Mouse (Mus musculus) MEL (cell line): ENCODE data around the gene Casz1. TPM values are rescaled to one million over a fixed set of nuclear protein-coding genes. Genes with fewer than 3 reads are reported as not detected.

Experiments used
- DNase-seq: peaks from one replicate; pipeline ENCODE4 v3.0.0; 2011; ENCODE audit warnings: low read depth, low spot score
- H3K27ac ChIP-seq: 2 replicates; pipeline ENCODE4 v1.5.1; 2012; ENCODE audit warnings: low read depth, mild to moderate bottlenecking, control low read depth, low read length, moderate library complexity; ENCODE audit not compliant: control insufficient read depth
- H3K27me3 ChIP-seq, 2 experiments: fragments of 150-350 bp in 1 of 2; sonication (generic) in 1 of 2; 2 replicates each; pipeline ENCODE4 v1.6.1; 2012; ENCODE audit warnings: low read length in 2 of 2, mild to moderate bottlenecking in 2 of 2, improper control_type of control experiment in 1 of 2, moderate library complexity in 1 of 2; ENCODE audit not compliant: insufficient read depth in 2 of 2, control insufficient read depth in 1 of 2
- H3K36me3 ChIP-seq, 2 experiments: 2 replicates each; pipeline ENCODE4 v1.6.1; 2012 to 2014; ENCODE audit warnings: low read length in 2 of 2, improper control_type of control experiment in 1 of 2, inconsistent platforms in 1 of 2, mild to moderate bottlenecking in 1 of 2; ENCODE audit not compliant: insufficient read depth in 2 of 2, control insufficient read depth in 1 of 2
- H3K4me1 ChIP-seq, 2 experiments: fragments of 150-350 bp in 1 of 2; sonication (generic) in 1 of 2; 2 replicates each; pipeline ENCODE4 v1.6.1; 2012; ENCODE audit warnings: low read length in 2 of 2, improper control_type of control experiment in 1 of 2, mild to moderate bottlenecking in 1 of 2; ENCODE audit not compliant: insufficient read depth in 2 of 2, control insufficient read depth in 1 of 2
- H3K4me3 ChIP-seq, 2 experiments: fragments of 150-350 bp in 1 of 2; sonication (generic) in 1 of 2; 2 replicates each; pipeline ENCODE4 v1.5.1; 2012; ENCODE audit warnings: low read depth in 2 of 2, low read length in 2 of 2, mild to moderate bottlenecking in 2 of 2, moderate library complexity in 2 of 2, control low read depth in 1 of 2, improper control_type of control experiment in 1 of 2; ENCODE audit not compliant: control insufficient read depth in 1 of 2, insufficient read depth in 1 of 2
- H3K79me2 ChIP-seq: 2 replicates; pipeline ENCODE4 v1.6.1; 2012; ENCODE audit warnings: mild to moderate bottlenecking, low read length, moderate library complexity; ENCODE audit not compliant: control insufficient read depth, poor library complexity, insufficient read depth
- H3K9ac ChIP-seq: 2 replicates; pipeline ENCODE4 v1.6.1; 2012; ENCODE audit warnings: low read depth, mild to moderate bottlenecking, control low read depth, low read length, moderate library complexity; ENCODE audit not compliant: control insufficient read depth, poor library complexity, severe bottlenecking
- H3K9me3 ChIP-seq: fragments of 150-350 bp; sonication (generic); replicated peaks from 2 replicates; pipeline ENCODE4 v1.6.1; 2012; ENCODE audit warnings: mild to moderate bottlenecking, low read length, improper control_type of control experiment, moderate library complexity; ENCODE audit not compliant: insufficient read depth
- CHD1 ChIP-seq: IDR thresholded peaks from 2 replicates; pipeline ENCODE4 v1.6.1; 2012; ENCODE audit warnings: low read depth, mild to moderate bottlenecking, inconsistent platforms, low read length, improper control_type of control experiment
- CTCF ChIP-seq, 3 experiments: IDR thresholded peaks in 2 of 3; conservative IDR thresholded peaks in 1 of 3; 2 replicates each; pipeline ENCODE4 v1.5.1; 2011 to 2012; ENCODE audit warnings: low read length in 3 of 3, low read depth in 2 of 3, mild to moderate bottlenecking in 2 of 3, improper control_type of control experiment in 1 of 3, inconsistent platforms in 1 of 3, mixed read lengths in 1 of 3, moderate library complexity in 1 of 3; ENCODE audit not compliant: control insufficient read depth in 1 of 3, insufficient read depth in 1 of 3, poor library complexity in 1 of 3, severe bottlenecking in 1 of 3
- ELF1 ChIP-seq: IDR thresholded peaks from 2 replicates; pipeline ENCODE4 v1.6.1; 2014; ENCODE audit warnings: low read depth, mild to moderate bottlenecking, inconsistent platforms, low read length, improper control_type of control experiment, moderate library complexity
- GABPA ChIP-seq: IDR thresholded peaks from 2 replicates; pipeline ENCODE4 v1.6.1; 2012; ENCODE audit warnings: low read depth, mild to moderate bottlenecking, inconsistent platforms, low read length, improper control_type of control experiment, moderate library complexity
- GATA1 ChIP-seq: IDR thresholded peaks from 2 replicates; pipeline ENCODE4 v1.6.1; 2011; ENCODE audit warnings: low read depth, low read length, improper control_type of control experiment
- HCFC1 ChIP-seq: IDR thresholded peaks from 2 replicates; pipeline ENCODE4 v1.6.1; 2012; ENCODE audit warnings: low read depth, mild to moderate bottlenecking, inconsistent platforms, low read length, improper control_type of control experiment, moderate library complexity
- MAFK ChIP-seq: IDR thresholded peaks from 2 replicates; pipeline ENCODE4 v1.6.1; 2011; ENCODE audit warnings: low read depth, mild to moderate bottlenecking, low read length, improper control_type of control experiment, borderline replicate concordance
- MAZ ChIP-seq: IDR thresholded peaks from 2 replicates; pipeline ENCODE4 v1.6.1; 2012; ENCODE audit warnings: low read depth, mild to moderate bottlenecking, inconsistent platforms, low read length, improper control_type of control experiment
- MYB ChIP-seq: IDR thresholded peaks from 2 replicates; pipeline ENCODE4 v1.6.1; 2011; ENCODE audit warnings: mild to moderate bottlenecking, low read depth, low read length, improper control_type of control experiment
- NELFE ChIP-seq: IDR thresholded peaks from 2 replicates; pipeline ENCODE4 v1.6.1; 2011; ENCODE audit warnings: low read depth, low read length, improper control_type of control experiment
- NRF1 ChIP-seq: IDR thresholded peaks from 2 replicates; pipeline ENCODE4 v1.6.1; 2014; ENCODE audit warnings: low read depth, mild to moderate bottlenecking, inconsistent platforms, low read length, improper control_type of control experiment, moderate library complexity; ENCODE audit not compliant: poor library complexity, insufficient read depth, severe bottlenecking
- POLR2A ChIP-seq, 2 experiments: IDR thresholded peaks; 2 replicates each; pipeline ENCODE4 v1.6.1; 2011 to 2012; ENCODE audit warnings: low read length in 2 of 2, mild to moderate bottlenecking in 2 of 2, control low read depth in 1 of 2, improper control_type of control experiment in 1 of 2, low read depth in 1 of 2, moderate library complexity in 1 of 2; ENCODE audit not compliant: control insufficient read depth in 1 of 2, insufficient read depth in 1 of 2, poor library complexity in 1 of 2
- POLR2AphosphoS5 ChIP-seq: IDR thresholded peaks from 2 replicates; pipeline ENCODE4 v1.6.1; 2012; ENCODE audit warnings: low read depth, borderline replicate concordance, mild to moderate bottlenecking, inconsistent platforms, low read length, moderate library complexity, mixed read lengths
- SIN3A ChIP-seq: IDR thresholded peaks from 2 replicates; pipeline ENCODE4 v1.6.1; 2012; ENCODE audit warnings: low read length, improper control_type of control experiment, inconsistent platforms
- SMC3 ChIP-seq: IDR thresholded peaks from 2 replicates; pipeline ENCODE4 v1.6.1; 2011; ENCODE audit warnings: low read depth, low read length, improper control_type of control experiment
- TAL1 ChIP-seq: IDR thresholded peaks from 2 replicates; pipeline ENCODE4 v1.6.1; 2012; ENCODE audit warnings: mild to moderate bottlenecking, inconsistent platforms, low read length, moderate library complexity, mixed read lengths
- TBP ChIP-seq: IDR thresholded peaks from 2 replicates; pipeline ENCODE4 v1.8.0; 2011; ENCODE audit warnings: low read depth, low read length, improper control_type of control experiment
- TCF12 ChIP-seq: IDR thresholded peaks from 2 replicates; pipeline ENCODE4 v1.6.1; 2014; ENCODE audit warnings: low read depth, mild to moderate bottlenecking, inconsistent platforms, low read length, improper control_type of control experiment, moderate library complexity
- USF1 ChIP-seq: IDR thresholded peaks from 2 replicates; pipeline ENCODE4 v1.6.1; 2014; ENCODE audit warnings: low read depth, mild to moderate bottlenecking, inconsistent platforms, low read length, improper control_type of control experiment, moderate library complexity
- ZKSCAN1 ChIP-seq: IDR thresholded peaks from 2 replicates; pipeline ENCODE4 v1.6.1; 2012; ENCODE audit warnings: low read depth, mild to moderate bottlenecking, inconsistent platforms, low read length, improper control_type of control experiment, moderate library complexity
- ZMIZ1 ChIP-seq: IDR thresholded peaks from 2 replicates; pipeline ENCODE4 v1.6.1; 2012; ENCODE audit warnings: low read depth, mild to moderate bottlenecking, inconsistent platforms, low read length, improper control_type of control experiment, moderate library complexity
- ZNF384 ChIP-seq: IDR thresholded peaks from 2 replicates; pipeline ENCODE4 v1.6.1; 2012; ENCODE audit warnings: low read depth, mild to moderate bottlenecking, inconsistent platforms, low read length, improper control_type of control experiment
- polyA plus RNA-seq, 2 experiments: library from polyadenylated mRNA; stranded (reverse) in 1 of 2; unstranded in 1 of 2; fragments of >175 nt in 1 of 2; fragments of >200 nt in 1 of 2; gene quantifications; 2 replicates each; pipeline versions ENCODE4 v1.2.1 to v1.2.4; 2012; ENCODE audit warnings: low replicate concordance in 2 of 2, low read depth in 1 of 2; ENCODE audit not compliant: insufficient read length in 2 of 2, insufficient read depth in 1 of 2, missing spikeins in 1 of 2
- total RNA-seq: library from RNA; depleted of rRNA; stranded (reverse); fragments of 300-350 nt; gene quantifications from 2 replicates; pipeline ENCODE4 v1.2.3, GENCODE M21; 2012

Casz1 gene
- total and polyA plus RNA-seq, 3 experiments, result 1.3 to 3.2 TPM; not detected in 1

DNA sequence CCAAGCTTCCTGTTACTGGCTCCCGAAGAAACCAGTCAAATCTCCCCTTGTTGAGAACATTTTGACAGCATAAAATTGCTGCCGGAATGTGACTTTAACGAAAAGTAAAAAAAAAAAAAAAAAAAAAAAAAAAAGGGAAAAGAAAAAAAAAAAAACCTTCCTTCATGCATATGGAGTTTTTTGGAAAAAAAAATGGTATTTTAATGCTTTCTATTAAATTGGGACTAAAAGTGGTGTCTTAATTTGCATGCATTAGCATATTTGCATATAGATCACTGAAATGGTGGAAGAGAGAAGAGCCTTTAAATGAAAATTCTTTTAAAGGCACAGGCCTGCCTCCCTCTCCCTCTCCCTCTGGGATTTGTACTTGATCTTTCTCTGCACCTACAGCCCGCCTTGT is 52.0 kb downstream of the Casz1 start:
- Histone ChIP-seq H3K36me3 (no peaks in the 10 kb centered on the region), H3K79me2 (no peaks in the 10 kb centered on the region), H3K9ac (no peak overlapping the region), H3K4me3 (no peak overlapping the region), H3K9me3 (no peaks in the 10 kb centered on the region), H3K27ac (no peak overlapping the region), H3K4me1 (no peaks in the 10 kb centered on the region), H3K27me3 (peaks cover 2 to 13% of the 10 kb centered on the region in 2 experiments; a peak in 3 of 4 replicates)
- no peak for TF ChIP-seq TBP
- TF ChIP-seq ZNF384, result no peak
- TF ChIP-seq MYB, result no peak
- TF ChIP-seq CTCF (IDR thresholded peaks at IDR 0.05 in 2 of 3, conservative IDR thresholded peaks at IDR 0.05 in 1 of 3; ENCODE audit: control insufficient read depth in 1 of 3, insufficient read depth in 1 of 3, low read depth in 2 of 3, low read length in 3 of 3, poor library complexity in 1 of 3, severe bottlenecking in 1 of 3), result no peak
- no peak for TF ChIP-seq POLR2A (IDR thresholded peaks at IDR 0.05; ENCODE audit: control insufficient read depth in 1 of 2, insufficient read depth in 1 of 2, low read depth in 1 of 2, low read length in 2 of 2, poor library complexity in 1 of 2)
- no peak for TF ChIP-seq POLR2AphosphoS5
- TF ChIP-seq TCF12, result no peak
- TF ChIP-seq GABPA, result no peak
- no peak for TF ChIP-seq ZKSCAN1
- no peak for TF ChIP-seq SMC3
- no peak for TF ChIP-seq HCFC1
- no peak for TF ChIP-seq USF1
- no peak for TF ChIP-seq NRF1
- DNase-seq, result no peak

DNA sequence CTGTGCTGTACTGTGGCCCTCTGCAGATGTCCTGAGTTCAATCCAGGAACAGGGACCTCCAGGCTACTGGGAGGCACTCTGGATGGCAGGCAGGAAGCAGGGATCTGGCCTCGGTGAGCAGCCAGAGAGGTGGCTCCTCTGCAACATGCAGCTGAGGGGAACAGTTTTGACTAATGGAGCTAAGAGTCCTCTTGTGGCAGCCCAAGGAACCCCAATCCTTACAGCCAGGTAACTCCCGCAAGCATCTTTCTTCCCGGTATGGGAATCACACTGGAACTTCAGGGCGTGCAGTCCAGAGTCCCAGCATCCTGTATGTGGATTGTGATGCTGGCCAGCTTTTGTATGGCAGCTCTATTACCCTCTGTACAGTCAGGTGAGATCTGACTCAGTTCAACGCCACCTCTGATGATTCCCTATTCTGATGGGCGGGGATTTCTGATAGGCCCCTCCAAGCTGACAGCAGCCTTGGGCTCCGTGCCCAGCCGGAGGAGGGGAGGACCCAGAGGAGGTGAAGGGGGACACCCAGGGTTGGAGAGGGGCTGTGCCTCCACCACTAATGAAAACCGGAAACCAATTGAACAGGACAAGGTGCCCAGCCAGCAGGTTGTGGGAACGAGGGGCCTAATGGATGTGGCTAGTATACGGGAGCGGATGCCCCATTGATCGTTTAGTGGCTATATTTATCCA is 53.3 kb downstream of the Casz1 start:
- peaks cover 2 to 10% of the 10 kb centered on the region in 2 experiments; a peak in 3 of 4 replicates for H3K27me3 ChIP-seq
- H3K9me3 ChIP-seq, result no peaks in the 10 kb centered on the region
- no peak overlapping the region for H3K27ac ChIP-seq
- no peak for TF ChIP-seq ZKSCAN1
- no peak for TF ChIP-seq SIN3A
- no peak for TF ChIP-seq ELF1
- no peak for TF ChIP-seq TAL1
- no peak for TF ChIP-seq MAFK
- TF ChIP-seq GABPA, result no peak
- TF ChIP-seq MAZ, result no peak
- TF ChIP-seq GATA1, result no peak
- no peak for TF ChIP-seq NELFE
- no peak for TF ChIP-seq CHD1
- TF ChIP-seq ZMIZ1, result no peak
- no peak for TF ChIP-seq TCF12
- TF ChIP-seq, all 39 proteins: peak for 0
- Histone ChIP-seq H3K9ac (no peak overlapping the region), H3K36me3 (no peaks in the 10 kb centered on the region), H3K4me1 (no peaks in the 10 kb centered on the region), H3K79me2 (no peaks in the 10 kb centered on the region), H3K4me3 (no peak overlapping the region)
- no peak for DNase-seq
